Mouse (Mus musculus) myocyte (in vitro differentiated cells): ENCODE measurements at regions not wholly inside any gene's neighbourhood (a gene's known extent, or its start where the extent isn't known, plus 50 kb on each side); places are given as distances from the start of the nearest gene placed in this dataset.

Experiments
- H3K27me3 ChIP-seq: one replicate; pipeline ENCODE4 v1.6.1; 2011; ENCODE audit not compliant: control insufficient read depth, insufficient read depth, insufficient read length
- H3K36me3 ChIP-seq: one replicate; pipeline ENCODE4 v1.6.1; 2011; ENCODE audit not compliant: control insufficient read depth, insufficient read depth
- H3K4me2 ChIP-seq: one replicate; pipeline ENCODE4 v1.6.1; 2011; ENCODE audit warnings: low read depth, control low read depth
- H3K4me3 ChIP-seq: one replicate; pipeline ENCODE4 v1.5.1; 2011; ENCODE audit warnings: mild to moderate bottlenecking, control low read depth, moderate library complexity
- H3K79me2 ChIP-seq: one replicate; pipeline ENCODE4 v1.6.1; 2011; ENCODE audit not compliant: control insufficient read depth, insufficient read depth
- H3ac ChIP-seq: one replicate; pipeline ENCODE4 v1.6.1; 2011; ENCODE audit not compliant: control insufficient read depth, insufficient read length
- CEBPB ChIP-seq: IDR thresholded peaks from 2 replicates; pipeline ENCODE4 v1.6.1; 2011; ENCODE audit warnings: mild to moderate bottlenecking, moderate library complexity; ENCODE audit not compliant: poor library complexity, insufficient read depth, severe bottlenecking
- E2F4 ChIP-seq: IDR thresholded peaks from one replicate; pipeline ENCODE4 v1.6.1; 2011; ENCODE audit warnings: mild to moderate bottlenecking, control low read depth, moderate library complexity; ENCODE audit not compliant: insufficient read depth
- MAX ChIP-seq: IDR thresholded peaks from one replicate; pipeline ENCODE4 v1.6.1; 2011; ENCODE audit warnings: low read depth, mild to moderate bottlenecking, control low read depth
- MYOD1 ChIP-seq, 3 experiments: IDR thresholded peaks; one replicate each; pipeline ENCODE4 v1.6.1; 2011; ENCODE audit warnings: control low read depth in 2 of 3, low read depth in 2 of 3, mild to moderate bottlenecking in 2 of 3, moderate library complexity in 1 of 3; ENCODE audit not compliant: insufficient read length in 2 of 3, control insufficient read depth in 1 of 3
- MYOG ChIP-seq, 3 experiments: IDR thresholded peaks; one replicate each; pipeline ENCODE4 v1.6.1; 2011; ENCODE audit warnings: control low read depth in 2 of 3, low read depth in 2 of 3, mild to moderate bottlenecking in 2 of 3; ENCODE audit not compliant: insufficient read length in 2 of 3, control insufficient read depth in 1 of 3, insufficient read depth in 1 of 3
- POLR2A ChIP-seq: IDR thresholded peaks from one replicate; pipeline ENCODE4 v1.6.1; 2011; ENCODE audit warnings: low read depth, mild to moderate bottlenecking, control low read depth, moderate library complexity; ENCODE audit not compliant: insufficient read length
- POLR2AphosphoS2 ChIP-seq: IDR thresholded peaks from one replicate; pipeline ENCODE4 v1.6.1; 2011; ENCODE audit warnings: low read depth, control low read depth; ENCODE audit not compliant: insufficient read length
- REST ChIP-seq: IDR thresholded peaks from one replicate; pipeline ENCODE4 v1.6.1; 2011; ENCODE audit warnings: mild to moderate bottlenecking, control low read depth, moderate library complexity; ENCODE audit not compliant: insufficient read depth, insufficient read length
- SRF ChIP-seq: IDR thresholded peaks from one replicate; pipeline ENCODE4 v1.6.1; 2011; ENCODE audit warnings: low read depth; ENCODE audit not compliant: control insufficient read depth, insufficient read length
- TCF12 ChIP-seq: IDR thresholded peaks from one replicate; pipeline ENCODE4 v1.6.1; 2011; ENCODE audit warnings: mild to moderate bottlenecking, control low read depth; ENCODE audit not compliant: poor library complexity, insufficient read depth, severe bottlenecking
- TCF3 ChIP-seq: IDR thresholded peaks from one replicate; pipeline ENCODE4 v1.6.1; 2011; ENCODE audit warnings: low read depth, control low read depth; ENCODE audit not compliant: insufficient read length
- USF1 ChIP-seq: IDR thresholded peaks from one replicate; pipeline ENCODE4 v1.6.1; 2011; ENCODE audit warnings: low read depth, mild to moderate bottlenecking, control low read depth, moderate library complexity

DNA sequence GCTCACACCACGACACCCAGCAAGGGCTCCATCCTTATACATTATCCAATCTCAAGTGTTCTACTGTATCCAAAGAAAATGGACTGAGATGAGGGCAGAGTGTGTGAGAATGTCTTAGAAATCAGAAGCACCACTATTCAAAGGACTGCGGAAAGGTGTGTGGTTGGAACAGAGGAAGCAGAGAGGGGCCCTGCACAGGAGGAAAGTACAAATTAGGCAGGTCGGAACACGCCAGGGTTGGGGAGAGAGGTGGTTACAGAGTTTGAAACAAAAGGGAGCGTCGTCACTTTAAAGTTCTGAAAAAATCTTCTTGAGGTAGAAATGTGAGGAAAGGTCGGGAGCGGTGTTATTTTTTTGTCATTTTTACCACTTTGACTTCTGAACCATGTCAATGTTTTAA lies 66.6 kb upstream of the Plekha5 start:
- no peaks in the 10 kb centered on the region for H3K36me3 ChIP-seq
- no peaks in the 10 kb centered on the region for H3K27me3 ChIP-seq
- H3K4me2 ChIP-seq = no peak overlapping the region
- no peak overlapping the region for H3K4me3 ChIP-seq
- H3ac ChIP-seq = no peak overlapping the region
- TF ChIP-seq REST = no peak
- no peak for TF ChIP-seq E2F4
- TF ChIP-seq MAX = no peak
- TF ChIP-seq TCF12 = no peak
- no peak for TF ChIP-seq POLR2AphosphoS2
- TF ChIP-seq USF1 = no peak
- TF ChIP-seq CEBPB = no peak
- no peak for TF ChIP-seq MYOD1 (IDR thresholded peaks at IDR 0.05; ENCODE audit: control insufficient read depth in 1 of 3, insufficient read length in 2 of 3, low read depth in 2 of 3)
- TF ChIP-seq SRF = no peak
- no peak for TF ChIP-seq MYOG (IDR thresholded peaks at IDR 0.05; ENCODE audit: control insufficient read depth in 1 of 3, insufficient read depth in 1 of 3, insufficient read length in 2 of 3, low read depth in 2 of 3)
- no peak for TF ChIP-seq POLR2A
- TF ChIP-seq TCF3 = no peak
- H3K79me2 ChIP-seq = no peaks in the 10 kb centered on the region

- Histone ChIP-seq H3K27me3 (no peaks in the 10 kb centered on the region), H3K79me2 (no peaks in the 10 kb centered on the region), H3ac (no peak overlapping the region), H3K4me2 (peak overlapping the region; percentile 20), H3K4me3 (no peak overlapping the region), H3K36me3 (no peaks in the 10 kb centered on the region)
- TF ChIP-seq E2F4 (no peak), POLR2AphosphoS2 (no peak)
These were observed 69.8 kb upstream of the Plekha5 start for GRCm38 (mm10) chr6:140354082-140354481.

DNA sequence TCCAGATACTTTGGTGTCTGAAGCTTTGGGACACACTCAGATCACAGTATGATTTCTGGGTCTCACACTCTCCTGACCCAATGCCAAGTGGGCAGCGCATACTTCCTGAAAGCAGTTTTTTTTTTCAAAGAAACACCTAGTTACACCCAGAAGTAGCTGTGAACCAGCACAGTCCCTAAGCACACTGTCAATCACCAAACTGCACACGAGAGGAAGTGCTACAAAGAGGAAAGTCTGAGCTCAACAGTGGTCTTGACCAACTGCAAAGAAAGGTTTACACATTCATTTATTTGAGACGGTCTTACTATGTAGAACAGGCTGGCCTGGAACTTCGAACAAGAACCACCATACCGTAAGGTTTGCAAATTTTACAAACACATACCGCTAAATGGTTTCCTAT lies 70.2 kb upstream of the Plekha5 start:
- Histone ChIP-seq H3K4me3 (no peak overlapping the region), H3K27me3 (no peaks in the 10 kb centered on the region), H3K36me3 (no peaks in the 10 kb centered on the region), H3K4me2 (peak overlapping the region; percentile 20), H3ac (no peak overlapping the region), H3K79me2 (no peaks in the 10 kb centered on the region)
- no peak for TF ChIP-seq USF1
- no peak for TF ChIP-seq CEBPB
- no peak for TF ChIP-seq POLR2A
- no peak for TF ChIP-seq E2F4
- TF ChIP-seq MYOG (IDR thresholded peaks at IDR 0.05; ENCODE audit: control insufficient read depth in 1 of 3, insufficient read depth in 1 of 3, insufficient read length in 2 of 3, low read depth in 2 of 3) = no peak
- TF ChIP-seq MYOD1 (IDR thresholded peaks at IDR 0.05; ENCODE audit: control insufficient read depth in 1 of 3, insufficient read length in 2 of 3, low read depth in 2 of 3) = no peak
- no peak for TF ChIP-seq TCF12
- TF ChIP-seq MAX = no peak
- TF ChIP-seq REST = no peak
- no peak for TF ChIP-seq POLR2AphosphoS2
- no peak for TF ChIP-seq TCF3

GRCm38 (mm10) chr6:140351365-140352095 lies 72.3 kb upstream of the Plekha5 start:
- no peak overlapping the region for H3K4me2 ChIP-seq
- H3K36me3 ChIP-seq = no peaks in the 10 kb centered on the region
- no peaks in the 10 kb centered on the region for H3K27me3 ChIP-seq
- TF ChIP-seq REST = no peak
- TF ChIP-seq POLR2A = no peak
- no peak for TF ChIP-seq TCF3
- TF ChIP-seq USF1 = no peak
- no peak for TF ChIP-seq MYOG (IDR thresholded peaks at IDR 0.05; ENCODE audit: control insufficient read depth in 1 of 3, insufficient read depth in 1 of 3, insufficient read length in 2 of 3, low read depth in 2 of 3)
- H3K4me3 ChIP-seq = no peak overlapping the region
- no peaks in the 10 kb centered on the region for H3K79me2 ChIP-seq
- H3ac ChIP-seq = no peak overlapping the region

DNA sequence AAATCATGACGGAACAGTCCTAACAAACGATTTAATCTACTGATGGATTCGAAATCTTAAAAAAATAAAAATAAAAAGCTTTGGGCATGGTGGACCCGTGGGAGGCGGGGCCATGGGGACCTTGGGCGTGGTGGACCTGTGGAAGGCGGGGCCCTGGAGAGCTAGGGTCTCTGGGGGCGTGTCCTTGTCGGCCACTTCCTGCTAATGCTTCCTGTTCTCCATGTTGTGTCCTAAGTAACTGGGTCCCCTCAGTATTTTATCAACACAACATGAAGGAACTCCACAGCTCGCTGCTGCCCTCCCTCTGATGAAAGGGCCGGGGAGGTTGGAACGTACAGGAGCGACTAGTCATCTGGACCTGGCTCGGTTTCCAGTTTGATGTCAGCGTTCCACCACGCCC lies 75.3 kb upstream of the Plekha5 start:
- no peaks in the 10 kb centered on the region for H3K36me3 ChIP-seq
- no peaks in the 10 kb centered on the region for H3K27me3 ChIP-seq
- no peak for TF ChIP-seq MYOD1 (IDR thresholded peaks at IDR 0.05; ENCODE audit: control insufficient read depth in 1 of 3, insufficient read length in 2 of 3, low read depth in 2 of 3)
- TF ChIP-seq POLR2A = no peak
- TF ChIP-seq REST = no peak
- TF ChIP-seq MAX = no peak
- no peak for TF ChIP-seq USF1
- no peak for TF ChIP-seq POLR2AphosphoS2
- TF ChIP-seq SRF = no peak
- TF ChIP-seq CEBPB = no peak
- no peak for TF ChIP-seq TCF3
- TF ChIP-seq TCF12 = no peak
- TF ChIP-seq E2F4 = no peak
- no peak for TF ChIP-seq MYOG (IDR thresholded peaks at IDR 0.05; ENCODE audit: control insufficient read depth in 1 of 3, insufficient read depth in 1 of 3, insufficient read length in 2 of 3, low read depth in 2 of 3)
- no peaks in the 10 kb centered on the region for H3K79me2 ChIP-seq
- no peak overlapping the region for H3ac ChIP-seq
- no peak overlapping the region for H3K4me2 ChIP-seq
- H3K4me3 ChIP-seq = no peak overlapping the region
